Mouse (Mus musculus) liver, embryonic 11.5 days (tissue): ENCODE measurements around the gene Bptf. TPM values are rescaled to one million over a fixed set of nuclear protein-coding genes. Genes with fewer than 3 reads are reported as not detected.
"Not testable (repeated sequence)": the region's sequence is repeated elsewhere in the genome, so short reads cannot be mapped to it uniquely, and the experiment has no call there.

Experiments used
- ATAC-seq: fragments of 200-750 bp; cut with Nextera tagmentation; replicated peaks from 2 replicates; pipeline ENCODE4 v1.8.0; 2017; ENCODE audit warnings: moderate number of reproducible peaks, mild to moderate bottlenecking, moderate TSS enrichment, moderate library complexity; ENCODE audit not compliant: low FRiP score
- DNase-seq: peaks from one replicate; pipeline ENCODE4 v3.0.0-alpha.2; 2017; ENCODE audit warnings: low spot score
- H3K27ac ChIP-seq: fragments of 300-500 bp; sonication (generic); 2 replicates; pipeline ENCODE4 v1.5.1; 2014; ENCODE audit warnings: mild to moderate bottlenecking, low read depth, low read length, control low read depth
- H3K27me3 ChIP-seq: fragments of 300-500 bp; sonication (generic); replicated peaks from 2 replicates; pipeline ENCODE4 v1.6.1; 2014; ENCODE audit warnings: low read length, mixed read lengths; ENCODE audit not compliant: control insufficient read depth, insufficient read depth
- H3K36me3 ChIP-seq: fragments of 300-500 bp; sonication (generic); 2 replicates; pipeline ENCODE4 v1.6.1; 2014; ENCODE audit warnings: mild to moderate bottlenecking, low read length, moderate library complexity, mixed read lengths; ENCODE audit not compliant: control insufficient read depth, insufficient read depth
- H3K4me1 ChIP-seq: fragments of 300-500 bp; sonication (generic); replicated peaks from 2 replicates; pipeline ENCODE4 v1.6.1; 2014; ENCODE audit warnings: low read length, mixed read lengths; ENCODE audit not compliant: control insufficient read depth, insufficient read depth
- H3K4me2 ChIP-seq: fragments of 300-500 bp; sonication (generic); 2 replicates; pipeline ENCODE4 v1.6.1; 2014; ENCODE audit warnings: mild to moderate bottlenecking, control low read depth, moderate library complexity
- H3K4me3 ChIP-seq: fragments of 300-500 bp; sonication (generic); 2 replicates; pipeline ENCODE4 v1.5.1; 2014; ENCODE audit warnings: low read depth, low read length, control low read depth
- H3K9ac ChIP-seq: fragments of 300-500 bp; sonication (generic); 2 replicates; pipeline ENCODE4 v1.6.1; 2014; ENCODE audit warnings: low read depth, low read length, control low read depth
- H3K9me3 ChIP-seq: fragments of 300-500 bp; sonication (generic); 2 replicates; pipeline ENCODE4 v1.6.1; 2016; ENCODE audit warnings: low read length, inconsistent platforms, mixed read lengths; ENCODE audit not compliant: control insufficient read depth
- WGBS: fragments of 180-500 bp; shearing (Covaris S2); extraction: QIAGEN DNeasy Blood & Tissue Kit; methylation state at CpG from one replicate; pipeline ENCODE4 v1.1.7; 2014; 5-methylcytosine and 5-hydroxymethylcytosine counted together
- polyA plus RNA-seq: library from polyadenylated mRNA; unstranded; fragments of >200 nt; fragmentation: Nextera tagmentation; extraction: Ambion mirVana; gene quantifications from 2 replicates; pipeline ENCODE4 v1.2.1, GENCODE M21; 2014

The Bptf gene
- polyA plus RNA-seq, 1 experiment from 2014 or later: 27.9 TPM

DNA sequence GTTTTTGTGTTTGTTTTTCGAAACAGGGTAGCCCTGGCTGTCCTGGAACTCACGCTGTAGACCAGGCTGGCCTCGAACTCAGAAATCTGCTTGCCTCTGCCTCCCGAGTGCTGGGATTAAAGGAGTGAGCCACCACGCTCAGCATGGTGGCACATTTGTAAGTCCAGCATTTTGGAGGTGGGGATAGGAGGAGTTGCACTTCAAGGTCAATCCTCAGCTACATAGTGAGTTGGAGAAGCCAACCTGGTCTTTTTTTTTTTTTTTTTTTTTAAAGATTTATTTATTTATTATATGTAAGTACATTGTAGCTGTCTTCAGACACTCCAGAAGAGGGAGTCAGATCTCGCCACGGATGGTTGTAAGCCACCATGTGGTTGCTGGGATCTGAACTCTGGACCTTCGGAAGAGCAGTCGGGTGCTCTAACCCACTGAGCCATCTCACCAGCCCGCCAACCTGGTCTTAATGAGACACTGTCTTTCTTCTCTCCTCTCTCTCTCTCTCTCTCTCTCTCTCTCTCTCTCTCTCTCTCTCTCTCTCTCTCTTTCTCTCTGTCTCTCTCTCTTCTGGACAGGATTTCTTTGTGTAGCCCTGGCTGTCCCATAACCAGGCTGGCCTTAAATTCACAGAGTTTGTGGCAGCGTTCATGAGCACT lies 116.3 kb downstream of the Bptf start:
- not testable (repeated sequence) for H3K27ac ChIP-seq, H3K27me3 ChIP-seq, DNase-seq

GRCm38 (mm10) chr11:107014597-107015309 lies 117.2 kb downstream of the Bptf start:
- Histone ChIP-seq H3K9me3 (no peaks in the 10 kb centered on the region), H3K36me3 (no peaks in the 10 kb centered on the region), H3K27me3 (no peaks in the 10 kb centered on the region), H3K9ac (no peak overlapping the region), H3K4me2 (peak overlapping the region; percentile 44; the same call in 1 of the 2 replicates), H3K4me3 (0 out of 2 replicates have a peak overlapping the region, but pooled peaks have one; percentile 25), H3K4me1 (peaks cover 7% of the 10 kb centered on the region; the same call in 1 of the 2 replicates), H3K27ac (no peak overlapping the region)
- no peak for DNase-seq
- WGBS: 35% methylated on average over 14 of the region's 14 CpGs
- no peak for ATAC-seq

More for the DNA sequence above, 116.3 kb downstream of the Bptf start:
- H3K4me2 ChIP-seq, H3K36me3 ChIP-seq, ATAC-seq, H3K9ac ChIP-seq, H3K4me3 ChIP-seq, H3K4me1 ChIP-seq, H3K9me3 ChIP-seq: not testable (repeated sequence)
- WGBS: 65% methylated on average over 11 of the region's 11 CpGs

- 78% methylated on average over 11 of the region's 11 CpGs for WGBS
- Histone ChIP-seq H3K4me1 (peaks cover 7% of the 10 kb centered on the region; the same call in 1 of the 2 replicates), H3K4me3 (no peak overlapping the region), H3K9ac (no peak overlapping the region), H3K27ac (no peak overlapping the region), H3K4me2 (no peak overlapping the region), H3K9me3 (no peaks in the 10 kb centered on the region), H3K36me3 (no peaks in the 10 kb centered on the region), H3K27me3 (no peaks in the 10 kb centered on the region)
- DNase-seq (no peak), ATAC-seq (no peak)
These were observed 117.8 kb downstream of the Bptf start for GRCm38 (mm10) chr11:107014020-107014585.

- H3K27me3 ChIP-seq: no peaks in the 10 kb centered on the region
- DNase-seq: peak; percentile 99
- H3K27ac ChIP-seq: peak overlapping the region; percentile 77
- H3K4me3 ChIP-seq: peak overlapping the region; percentile 52
- peaks cover 7% of the 10 kb centered on the region; the same call in 1 of the 2 replicates for H3K4me1 ChIP-seq
- WGBS: under 1% methylated on average over 37 of the region's 37 CpGs
- peak overlapping the region; percentile 68 for H3K9ac ChIP-seq
- no peaks in the 10 kb centered on the region for H3K9me3 ChIP-seq
- peak overlapping the region; percentile 71 for H3K4me2 ChIP-seq
- H3K36me3 ChIP-seq: no peaks in the 10 kb centered on the region
- ATAC-seq: peak; percentile 93
These were observed 119.5 kb downstream of the Bptf start for GRCm38 (mm10) chr11:107012324-107013017.

DNA sequence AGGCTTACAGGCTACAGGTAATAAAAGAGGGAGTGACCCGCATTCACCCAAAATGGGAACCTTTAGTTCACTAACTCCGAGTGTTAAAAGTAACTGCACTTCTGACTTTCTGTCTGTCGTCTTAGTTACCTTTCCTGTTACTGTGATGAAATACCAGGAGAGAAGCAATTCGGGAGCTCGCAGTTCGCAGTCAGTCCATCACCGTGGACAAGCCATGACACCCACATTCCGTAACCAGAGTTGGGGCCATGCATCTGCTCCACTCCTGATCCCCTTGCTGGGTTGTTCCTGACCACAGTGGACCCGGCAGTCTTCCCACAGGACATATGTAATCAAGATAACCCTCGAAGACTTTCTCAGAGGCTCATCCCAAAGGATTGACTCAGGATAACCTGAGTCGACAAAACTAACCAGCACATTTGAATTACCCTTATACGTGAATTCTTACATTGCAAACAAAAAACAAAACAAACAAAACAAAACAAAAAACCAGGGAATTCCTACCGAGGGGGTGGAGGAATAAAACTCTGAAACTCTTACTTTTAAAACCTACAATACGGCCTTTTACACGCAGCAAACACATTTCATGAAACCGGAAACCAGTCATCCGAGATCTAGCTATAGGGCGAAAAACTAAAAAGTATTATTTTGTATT lies 120.1 kb downstream of the Bptf start:
- no peak for ATAC-seq
- 31% methylated on average over 18 of the region's 18 CpGs for WGBS

DNA sequence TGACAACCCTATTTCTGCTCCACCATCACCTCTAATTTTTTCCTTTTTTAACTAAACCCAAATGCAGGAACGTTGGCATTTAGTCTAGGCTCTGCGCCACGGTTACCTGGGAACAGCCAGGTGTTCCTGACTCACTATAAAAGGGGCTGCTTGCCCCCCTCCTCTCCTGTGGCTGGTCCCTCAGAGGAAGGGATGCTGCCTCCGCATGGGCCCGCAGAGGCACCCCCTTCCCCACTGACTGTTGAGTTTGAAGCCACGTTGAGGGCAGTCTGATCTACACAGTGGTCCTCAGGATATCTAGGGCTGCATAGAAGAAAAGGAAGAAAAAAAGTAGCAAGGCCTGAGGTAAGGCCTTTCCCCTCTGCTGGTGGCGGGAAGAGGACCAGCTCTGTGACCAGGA lies 120.8 kb downstream of the Bptf start:
- Histone ChIP-seq H3K9ac (no peak overlapping the region), H3K27me3 (no peaks in the 10 kb centered on the region), H3K4me3 (no peak overlapping the region), H3K27ac (no peak overlapping the region), H3K4me1 (peaks cover 7% of the 10 kb centered on the region; the same call in 1 of the 2 replicates), H3K36me3 (no peaks in the 10 kb centered on the region), H3K9me3 (no peaks in the 10 kb centered on the region), H3K4me2 (peak overlapping the region; percentile 71; the same call in 1 of the 2 replicates)
- DNase-seq: no peak
- WGBS: 74% methylated on average over 7 of the region's 7 CpGs
- no peak for ATAC-seq

More for the DNA sequence above, 120.1 kb downstream of the Bptf start:
- no peaks in the 10 kb centered on the region for H3K27me3 ChIP-seq
- H3K9ac ChIP-seq: peak overlapping the region; percentile 68
- H3K9me3 ChIP-seq: no peaks in the 10 kb centered on the region
- H3K4me1 ChIP-seq: peaks cover 7% of the 10 kb centered on the region; the same call in 1 of the 2 replicates
- H3K4me3 ChIP-seq: peak overlapping the region; percentile 52
- DNase-seq: no peak
- peak overlapping the region; percentile 71 for H3K4me2 ChIP-seq
- no peaks in the 10 kb centered on the region for H3K36me3 ChIP-seq
- H3K27ac ChIP-seq: peak overlapping the region; percentile 77

GRCm38 (mm10) chr11:107010447-107010846 lies 121.5 kb downstream of the Bptf start:
- Histone ChIP-seq H3K9ac (no peak overlapping the region), H3K4me1 (peaks cover 7% of the 10 kb centered on the region; the same call in 1 of the 2 replicates), H3K4me2 (no peak overlapping the region), H3K27ac (no peak overlapping the region), H3K9me3 (no peaks in the 10 kb centered on the region), H3K27me3 (no peaks in the 10 kb centered on the region), H3K36me3 (no peaks in the 10 kb centered on the region), H3K4me3 (no peak overlapping the region)
- DNase-seq (no peak), ATAC-seq (no peak)
- WGBS: 93% methylated on average over 3 of the region's 3 CpGs

DNA sequence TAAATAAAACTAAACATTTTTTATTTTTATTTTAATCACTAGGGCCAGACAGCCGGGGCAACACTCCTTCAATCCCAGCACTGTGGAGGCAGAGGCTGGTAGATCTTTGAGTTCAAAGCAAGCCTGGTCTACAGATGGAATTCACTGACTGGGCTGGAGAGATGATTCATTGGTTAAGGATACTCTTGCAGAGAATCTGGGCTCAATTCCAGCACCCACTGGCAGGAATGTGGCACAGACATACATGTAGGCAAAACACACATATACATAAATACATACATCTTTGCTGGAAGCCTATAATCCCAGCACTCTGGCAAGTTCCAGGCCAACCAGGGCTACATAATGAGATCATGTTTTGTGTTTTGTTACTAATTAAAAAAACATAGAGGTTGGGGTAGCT lies 126.4 kb downstream of the Bptf start:
- no peaks in the 10 kb centered on the region for H3K36me3 ChIP-seq
- no peak overlapping the region for H3K4me2 ChIP-seq
- no peaks in the 10 kb centered on the region for H3K27me3 ChIP-seq
- 75% methylated on average over 1 of the region's 1 CpGs for WGBS
- no peaks in the 10 kb centered on the region for H3K4me1 ChIP-seq
- H3K9ac ChIP-seq: no peak overlapping the region
- DNase-seq (no peak), ATAC-seq (no peak)
- H3K4me3 ChIP-seq: no peak overlapping the region
- H3K9me3 ChIP-seq: no peaks in the 10 kb centered on the region
- no peak overlapping the region for H3K27ac ChIP-seq
